Mouse (Mus musculus) urinary bladder, postnatal 10 days (tissue): Measurements from ENCODE around the gene Ddn.

Experiments used
- DNase-seq: peaks from one replicate; pipeline ENCODE4 v3.0.0; 2022; ENCODE audit warnings: low spot score

The Ddn gene

GRCm38 (mm10) chr15:98796803-98797595, 12.3 kb downstream of the Ddn start:
- no peak for DNase-seq

GRCm38 (mm10) chr15:98793141-98793698, 16.1 kb downstream of the Ddn start:
- no peak for DNase-seq

GRCm38 (mm10) chr15:98792233-98793020, 16.9 kb downstream of the Ddn start:
- DNase-seq: no peak

GRCm38 (mm10) chr15:98791771-98792170, 17.5 kb downstream of the Ddn start:
- no peak for DNase-seq

- no peak for DNase-seq
Observed at GRCm38 (mm10) chr15:98791221-98791620, 18.1 kb downstream of the Ddn start.

- no peak for DNase-seq
Observed at GRCm38 (mm10) chr15:98790761-98791160, 18.5 kb downstream of the Ddn start.

GRCm38 (mm10) chr15:98789661-98790535, 19.4 kb downstream of the Ddn start, which contains the start of gene Wnt1:
Wnt1 (plus strand) TSS chr15:98789857.
- no peak for DNase-seq

- DNase-seq: no peak
Observed at GRCm38 (mm10) chr15:98788972-98789660, 20.2 kb downstream of the Ddn start.

GRCm38 (mm10) chr15:98787930-98788329, 21.4 kb downstream of the Ddn start:
- DNase-seq: no peak

- no peak for DNase-seq
Observed at GRCm38 (mm10) chr15:98785744-98786143, 23.5 kb downstream of the Ddn start.

GRCm38 (mm10) chr15:98781166-98781565, 28.1 kb downstream of the Ddn start:
- DNase-seq: no peak

GRCm38 (mm10) chr15:98780573-98780972, 28.7 kb downstream of the Ddn start:
- no peak for DNase-seq

GRCm38 (mm10) chr15:98780075-98780474, 29.2 kb downstream of the Ddn start:
- DNase-seq: no peak

- no peak for DNase-seq
Observed at GRCm38 (mm10) chr15:98778806-98779205, 30.5 kb downstream of the Ddn start.

GRCm38 (mm10) chr15:98778191-98778770, 31.0 kb downstream of the Ddn start:
- no peak for DNase-seq

GRCm38 (mm10) chr15:98777762-98778161, 31.5 kb downstream of the Ddn start, which contains the start of gene Wnt10b:
Wnt10b (minus strand) TSS chr15:98778150.
- no peak for DNase-seq

GRCm38 (mm10) chr15:98777005-98777616, 32.2 kb downstream of the Ddn start:
- no peak for DNase-seq

- DNase-seq: no peak
Observed at GRCm38 (mm10) chr15:98776280-98777004, 32.8 kb downstream of the Ddn start.

GRCm38 (mm10) chr15:98775533-98775932, 33.8 kb downstream of the Ddn start:
- no peak for DNase-seq

GRCm38 (mm10) chr15:98774096-98774495, 35.2 kb downstream of the Ddn start:
- DNase-seq: no peak
